Mouse (Mus musculus): Measurements from ENCODE around the gene Aktip.

Gene Aktip

DNA sequence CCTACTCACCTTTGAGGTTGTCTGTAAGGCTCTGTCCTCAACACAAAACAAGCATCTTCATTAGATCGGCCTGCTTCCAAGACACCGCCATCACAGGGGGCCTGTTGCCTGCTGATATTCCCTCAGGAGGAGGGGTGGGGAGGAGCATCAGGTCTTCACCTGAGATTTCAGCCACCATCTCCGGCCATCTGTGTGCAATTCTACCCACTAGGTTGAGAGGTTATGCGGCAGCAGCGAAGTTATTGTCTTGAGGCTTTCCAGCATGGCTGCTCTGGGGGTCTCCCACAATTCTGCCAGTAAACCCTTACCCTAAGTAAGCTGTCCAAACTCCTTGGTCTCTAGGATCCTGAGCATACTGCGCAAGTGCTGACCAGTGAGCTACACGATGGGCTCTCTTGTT, at the start of gene Aktip:
Aktip (minus strand) TSS at position 101 of the 400 bp plus-strand sequence.
- TF ChIP-seq POU5F1 (IDR thresholded peaks at IDR 0.05; ENCODE audit: borderline replicate concordance, low read length), result no peak
- TF ChIP-seq NANOG (IDR thresholded peaks at IDR 0.05; ENCODE audit: borderline replicate concordance, low read length), result no peak
- TF ChIP-seq CTCF (conservative IDR thresholded peaks at IDR 0.05; ENCODE audit: low read length), result no peak
- no peak within 1 kb of the TSS for H3K4me3 ChIP-seq (replicated peaks; ENCODE audit: low read length)
- no peaks in the 10 kb centered on the region for H3K36me3 ChIP-seq (ENCODE audit: insufficient read depth, low read length)
- no peaks in the 10 kb centered on the region for H3K9me3 ChIP-seq (ENCODE audit: low read length)
- H3K4me1 ChIP-seq (replicated peaks; ENCODE audit: low read depth, low read length), result no peaks in the 10 kb centered on the region
- H3K27me3 ChIP-seq (ENCODE audit: insufficient read depth, low read length), result peaks cover 14% of the 10 kb centered on the region

DNA sequence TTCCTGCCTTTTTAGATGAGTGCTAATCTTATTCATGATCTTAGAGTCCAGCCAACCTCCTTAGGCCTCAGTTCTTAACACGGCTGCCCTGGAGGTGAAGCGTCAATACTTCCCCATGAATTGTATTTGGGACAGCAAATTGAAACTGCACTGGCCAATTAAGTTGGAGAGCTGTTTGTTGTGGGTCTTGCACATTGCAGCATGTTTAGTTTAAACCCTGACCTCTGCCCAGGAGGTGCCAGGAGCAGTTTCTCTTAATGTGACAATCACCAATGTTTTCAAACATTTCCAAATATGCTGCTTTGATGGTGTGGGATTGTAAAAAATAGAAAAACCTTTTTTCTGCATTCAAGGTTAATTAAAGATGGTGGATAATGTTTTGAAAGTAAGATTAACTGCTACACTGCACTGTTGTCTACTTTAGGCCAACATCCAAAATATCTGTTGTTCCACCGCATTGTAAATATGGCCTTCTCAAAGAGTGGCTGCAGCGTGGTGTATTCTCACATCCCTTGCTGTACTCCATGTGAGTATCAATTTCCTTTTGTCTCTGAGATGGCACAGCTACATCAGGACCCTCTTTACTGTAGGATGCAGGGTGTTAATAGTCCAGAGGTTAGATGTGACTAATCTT, 46.2 kb upstream of the Aktip start:
- Histone ChIP-seq H3K9me3 (ENCODE audit: low read length) (no peaks in the 10 kb centered on the region), H3K4me1 (replicated peaks; ENCODE audit: low read depth, low read length) (no peaks in the 10 kb centered on the region), H3K36me3 (ENCODE audit: insufficient read depth, low read length) (no peaks in the 10 kb centered on the region), H3K4me3 (replicated peaks; ENCODE audit: low read length) (no peak overlapping the region), H3K27me3 (ENCODE audit: insufficient read depth, low read length) (no peaks in the 10 kb centered on the region)
- TF ChIP-seq POU5F1 (IDR thresholded peaks at IDR 0.05; ENCODE audit: borderline replicate concordance, low read length) (no peak), CTCF (conservative IDR thresholded peaks at IDR 0.05; ENCODE audit: low read length) (no peak)

DNA sequence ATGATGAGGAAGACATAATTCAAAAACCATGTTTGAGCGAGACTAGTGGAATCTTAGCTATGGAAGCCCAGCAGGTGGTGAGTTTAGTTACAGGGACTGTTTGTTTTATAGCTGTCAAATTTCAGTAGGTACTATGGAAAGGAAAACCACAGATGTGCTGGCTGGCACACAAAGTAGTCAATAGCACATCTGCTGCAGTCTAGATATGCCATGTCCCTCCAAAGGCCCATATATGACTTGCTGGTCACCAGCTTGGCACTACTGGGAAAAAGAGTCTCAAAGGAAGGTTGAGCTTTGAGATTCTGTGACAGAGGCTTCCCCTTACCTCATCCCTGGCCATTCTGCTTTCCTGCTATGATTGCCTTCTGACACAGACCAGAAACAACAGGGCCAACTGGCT, 42.9 kb upstream of the Aktip start:
- no peak overlapping the region for H3K4me3 ChIP-seq (replicated peaks; ENCODE audit: low read length)
- H3K9me3 ChIP-seq (ENCODE audit: low read length), result no peaks in the 10 kb centered on the region
- no peaks in the 10 kb centered on the region for H3K4me1 ChIP-seq (replicated peaks; ENCODE audit: low read depth, low read length)
- TF ChIP-seq POU5F1 (IDR thresholded peaks at IDR 0.05; ENCODE audit: borderline replicate concordance, low read length) (no peak), CTCF (conservative IDR thresholded peaks at IDR 0.05; ENCODE audit: low read length) (no peak), NANOG (IDR thresholded peaks at IDR 0.05; ENCODE audit: borderline replicate concordance, low read length) (no peak)
- no peaks in the 10 kb centered on the region for H3K36me3 ChIP-seq (ENCODE audit: insufficient read depth, low read length)
- H3K27me3 ChIP-seq (ENCODE audit: insufficient read depth, low read length), result no peaks in the 10 kb centered on the region

DNA sequence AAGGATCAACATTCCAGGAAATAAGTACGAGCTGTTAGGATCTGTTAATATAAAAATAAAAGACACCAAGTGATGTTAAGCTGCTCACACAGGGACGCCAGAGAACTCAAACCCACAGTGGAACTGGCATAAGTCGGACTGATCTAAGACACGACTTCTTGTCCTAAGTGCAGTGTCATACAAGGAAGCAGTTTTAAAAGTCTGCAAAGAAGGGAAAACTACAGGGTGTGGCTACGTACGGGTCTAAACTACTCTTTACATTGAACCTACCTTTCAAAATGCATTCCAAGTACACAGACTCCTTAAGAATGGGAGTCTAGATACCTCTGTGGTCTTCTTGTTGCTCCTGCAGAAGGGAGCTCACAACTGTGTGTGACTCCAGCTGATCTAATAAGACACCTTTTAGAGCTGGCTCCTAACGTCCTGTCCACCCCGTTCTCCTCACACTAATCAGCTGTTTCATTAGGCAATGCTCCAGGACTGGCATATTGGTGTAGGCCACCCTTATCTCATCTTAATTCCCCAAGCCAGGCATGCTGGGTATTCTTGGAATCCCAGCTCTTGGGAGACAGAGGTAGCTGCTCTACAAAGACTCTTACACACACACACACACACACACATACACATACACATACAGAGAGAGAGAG, 42.2 kb upstream of the Aktip start:
- Histone ChIP-seq H3K9me3 (ENCODE audit: low read length) (no peaks in the 10 kb centered on the region), H3K4me1 (replicated peaks; ENCODE audit: low read depth, low read length) (no peaks in the 10 kb centered on the region), H3K27me3 (ENCODE audit: insufficient read depth, low read length) (no peaks in the 10 kb centered on the region), H3K36me3 (ENCODE audit: insufficient read depth, low read length) (no peaks in the 10 kb centered on the region), H3K4me3 (replicated peaks; ENCODE audit: low read length) (no peak overlapping the region)
- TF ChIP-seq POU5F1 (IDR thresholded peaks at IDR 0.05; ENCODE audit: borderline replicate concordance, low read length), result no peak
- no peak for TF ChIP-seq NANOG (IDR thresholded peaks at IDR 0.05; ENCODE audit: borderline replicate concordance, low read length)
- TF ChIP-seq CTCF (conservative IDR thresholded peaks at IDR 0.05; ENCODE audit: low read length), result no peak

DNA sequence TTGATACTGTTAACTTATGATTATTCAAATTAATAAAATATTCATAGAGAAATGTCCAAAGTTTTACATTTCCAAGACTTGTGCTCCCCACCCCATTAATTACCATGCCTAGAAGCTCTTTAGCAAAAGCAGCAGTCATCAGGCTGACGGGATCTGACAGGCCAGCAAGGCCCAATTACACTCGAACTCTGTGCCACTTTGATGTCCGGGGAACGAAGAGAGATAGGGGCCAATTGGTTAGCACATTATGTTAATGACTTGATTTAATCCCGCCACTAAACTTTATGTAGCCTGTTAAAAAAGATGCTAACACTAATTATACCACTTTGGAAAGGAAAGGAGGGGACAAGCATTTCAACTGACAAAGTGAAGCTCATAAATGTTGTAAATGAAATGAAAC, 41.6 kb upstream of the Aktip start:
- no peaks in the 10 kb centered on the region for H3K36me3 ChIP-seq (ENCODE audit: insufficient read depth, low read length)
- H3K4me1 ChIP-seq (replicated peaks; ENCODE audit: low read depth, low read length), result no peaks in the 10 kb centered on the region
- no peak for TF ChIP-seq POU5F1 (IDR thresholded peaks at IDR 0.05; ENCODE audit: borderline replicate concordance, low read length)
- no peak for TF ChIP-seq CTCF (conservative IDR thresholded peaks at IDR 0.05; ENCODE audit: low read length)
- no peak for TF ChIP-seq NANOG (IDR thresholded peaks at IDR 0.05; ENCODE audit: borderline replicate concordance, low read length)
- H3K27me3 ChIP-seq (ENCODE audit: insufficient read depth, low read length), result no peaks in the 10 kb centered on the region
- H3K4me3 ChIP-seq (replicated peaks; ENCODE audit: low read length), result no peak overlapping the region
- H3K9me3 ChIP-seq (ENCODE audit: low read length), result no peaks in the 10 kb centered on the region

DNA sequence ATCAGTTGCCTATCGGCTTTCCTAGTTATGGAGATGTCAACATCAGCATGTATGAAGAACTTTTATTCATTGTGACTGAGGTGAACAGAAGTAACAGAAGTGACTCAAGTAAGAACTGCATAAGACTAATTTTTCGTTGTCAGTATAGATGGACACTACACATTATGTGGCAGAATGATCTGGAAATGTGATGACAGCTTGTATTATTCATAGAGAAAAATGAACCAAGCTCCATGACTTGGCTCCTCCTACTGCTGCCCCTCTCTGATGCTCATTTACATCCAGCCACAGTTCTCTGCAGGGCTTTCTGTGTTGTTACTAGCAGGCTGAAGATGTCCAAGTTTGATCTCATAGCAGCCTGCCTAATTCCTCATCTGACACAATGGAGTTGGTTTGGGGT, 37.4 kb upstream of the Aktip start:
- Histone ChIP-seq H3K36me3 (ENCODE audit: insufficient read depth, low read length) (no peaks in the 10 kb centered on the region), H3K4me1 (replicated peaks; ENCODE audit: low read depth, low read length) (no peaks in the 10 kb centered on the region)
- TF ChIP-seq POU5F1 (IDR thresholded peaks at IDR 0.05; ENCODE audit: borderline replicate concordance, low read length) (no peak), CTCF (conservative IDR thresholded peaks at IDR 0.05; ENCODE audit: low read length) (no peak), NANOG (IDR thresholded peaks at IDR 0.05; ENCODE audit: borderline replicate concordance, low read length) (no peak)

DNA sequence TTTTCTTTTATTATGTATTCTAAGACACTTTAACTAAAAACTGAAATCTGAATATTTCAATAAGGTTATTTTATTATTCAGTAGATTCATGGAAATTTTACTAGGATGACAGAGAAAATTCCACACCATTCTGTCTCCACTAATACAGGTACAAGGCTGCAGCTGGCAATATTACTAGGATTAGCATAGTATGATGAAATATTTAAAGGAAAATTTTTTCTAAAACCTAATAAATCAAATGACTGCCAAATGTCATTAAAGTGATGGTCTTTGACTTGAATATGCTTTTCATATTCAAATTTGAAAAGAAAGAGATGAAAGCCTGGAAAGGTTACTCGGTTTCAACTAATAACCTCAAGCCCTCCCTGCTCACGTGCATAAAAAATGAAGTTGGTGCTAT, 34.3 kb upstream of the Aktip start:
- Histone ChIP-seq H3K4me3 (replicated peaks; ENCODE audit: low read length) (no peak overlapping the region), H3K9me3 (ENCODE audit: low read length) (peaks cover 10% of the 10 kb centered on the region), H3K36me3 (ENCODE audit: insufficient read depth, low read length) (peaks cover 3% of the 10 kb centered on the region; the same call in 1 of the 2 replicates), H3K4me1 (replicated peaks; ENCODE audit: low read depth, low read length) (no peaks in the 10 kb centered on the region), H3K27me3 (ENCODE audit: insufficient read depth, low read length) (no peaks in the 10 kb centered on the region)
- TF ChIP-seq POU5F1 (IDR thresholded peaks at IDR 0.05; ENCODE audit: borderline replicate concordance, low read length) (no peak), CTCF (conservative IDR thresholded peaks at IDR 0.05; ENCODE audit: low read length) (no peak), NANOG (IDR thresholded peaks at IDR 0.05; ENCODE audit: borderline replicate concordance, low read length) (no peak)

More for the DNA sequence above, 37.4 kb upstream of the Aktip start:
- peaks cover 2% of the 10 kb centered on the region; the same call in 1 of the 2 replicates for H3K9me3 ChIP-seq (ENCODE audit: low read length)
- no peaks in the 10 kb centered on the region for H3K27me3 ChIP-seq (ENCODE audit: insufficient read depth, low read length)
- H3K4me3 ChIP-seq (replicated peaks; ENCODE audit: low read length), result no peak overlapping the region

DNA sequence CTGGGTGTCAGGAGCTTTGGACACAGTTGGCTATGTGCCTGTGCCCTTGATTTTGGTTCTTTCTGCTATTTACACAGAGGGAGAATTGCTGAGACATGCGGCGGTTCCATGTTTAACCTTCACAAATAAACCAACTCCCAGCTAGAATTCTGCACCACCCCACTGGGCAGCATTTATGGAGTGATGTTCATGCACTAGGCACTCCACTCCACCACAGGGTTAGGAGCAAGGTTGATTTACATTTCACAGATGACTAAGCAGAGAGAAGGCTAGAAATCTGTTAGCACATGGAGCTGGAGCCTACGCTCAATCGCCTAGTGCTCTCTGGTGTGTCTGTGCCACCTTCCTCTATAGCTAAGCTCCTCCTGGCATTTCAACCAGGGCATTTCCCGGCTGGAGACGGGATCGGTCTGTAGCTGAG, 27.7 kb upstream of the Aktip start:
- TF ChIP-seq NANOG (IDR thresholded peaks at IDR 0.05; ENCODE audit: borderline replicate concordance, low read length) (no peak), CTCF (conservative IDR thresholded peaks at IDR 0.05; ENCODE audit: low read length) (no peak), POU5F1 (IDR thresholded peaks at IDR 0.05; ENCODE audit: borderline replicate concordance, low read length) (no peak)
- H3K4me1 ChIP-seq (replicated peaks; ENCODE audit: low read depth, low read length), result no peaks in the 10 kb centered on the region
- no peak overlapping the region for H3K4me3 ChIP-seq (replicated peaks; ENCODE audit: low read length)
- H3K27me3 ChIP-seq (ENCODE audit: insufficient read depth, low read length), result no peaks in the 10 kb centered on the region
- peaks cover 10% of the 10 kb centered on the region for H3K9me3 ChIP-seq (ENCODE audit: low read length)
- H3K36me3 ChIP-seq (ENCODE audit: insufficient read depth, low read length), result peaks cover 3% of the 10 kb centered on the region; the same call in 1 of the 2 replicates
